Mouse (Mus musculus) hindbrain, postnatal 0 days (tissue): ENCODE results near the gene Chmp2a. TPM values are rescaled to one million over a fixed set of nuclear protein-coding genes. Genes with fewer than 3 reads are reported as not detected.
A peak's percentile ranks its signal among the peaks of the same experiment; 100 is the strongest.

Source experiments
- ATAC-seq: fragments of 200-750 bp; cut with Nextera tagmentation; 2 replicates; pipeline ENCODE4 v1.8.0; 2017; ENCODE audit warnings: mild to moderate bottlenecking, moderate TSS enrichment, moderate library complexity
- DNase-seq: peaks from one replicate; pipeline ENCODE4 v3.0.0-alpha.2; 2015; ENCODE audit warnings: low spot score
- H3K27ac ChIP-seq: fragments of 300-500 bp; sonication (generic); 2 replicates; pipeline ENCODE4 v1.5.1; 2014; ENCODE audit warnings: mild to moderate bottlenecking
- H3K27me3 ChIP-seq: fragments of 300-500 bp; sonication (generic); 2 replicates; pipeline ENCODE4 v1.6.1; 2014; ENCODE audit warnings: low read length, mixed read lengths; ENCODE audit not compliant: insufficient read depth
- H3K36me3 ChIP-seq: fragments of 300-500 bp; sonication (generic); 2 replicates; pipeline ENCODE4 v1.6.1; 2014; ENCODE audit warnings: low read length, mixed read lengths; ENCODE audit not compliant: insufficient read depth
- H3K4me1 ChIP-seq: fragments of 300-500 bp; sonication (generic); 2 replicates; pipeline ENCODE4 v1.6.1; 2014; ENCODE audit warnings: antibody characterized with exemption, low read length, mixed read lengths; ENCODE audit not compliant: insufficient read depth
- H3K4me2 ChIP-seq: fragments of 300-500 bp; sonication (generic); 2 replicates; pipeline ENCODE4 v1.6.1; 2014; ENCODE audit warnings: low read depth, mild to moderate bottlenecking, low read length, moderate library complexity, mixed read lengths
- H3K4me3 ChIP-seq: fragments of 300-500 bp; sonication (generic); 2 replicates; pipeline ENCODE4 v1.5.1; 2014; ENCODE audit warnings: low read length
- H3K9ac ChIP-seq: fragments of 300-500 bp; sonication (generic); replicated peaks from 2 replicates; pipeline ENCODE4 v1.6.1; 2014; ENCODE audit warnings: mild to moderate bottlenecking, low read length, moderate library complexity, mixed read lengths
- H3K9me3 ChIP-seq: fragments of 300-500 bp; sonication (generic); 2 replicates; pipeline ENCODE4 v1.6.1; 2016; ENCODE audit warnings: low read length, mixed read lengths
- CTCF ChIP-seq: IDR thresholded peaks from 2 replicates; pipeline ENCODE4 v1.5.1; 2016; ENCODE audit warnings: antibody characterized with exemption, control low read depth, low read depth
- WGBS: fragments of 180-500 bp; shearing (Covaris S2); extraction: QIAGEN DNeasy Blood & Tissue Kit; methylation state at CpG from one replicate; pipeline ENCODE4 v1.1.7; 2014; 5-methylcytosine and 5-hydroxymethylcytosine counted together
- polyA plus RNA-seq: library from polyadenylated mRNA; unstranded; fragments of >200 nt; fragmentation: Nextera tagmentation; extraction: Ambion mirVana; gene quantifications from 2 replicates; pipeline ENCODE4 v1.2.1, GENCODE M21; 2015
- total RNA-seq: library from RNA; depleted of rRNA; stranded (reverse); fragments of >200 nt; gene quantifications from 2 replicates; pipeline ENCODE4 v1.2.3, GENCODE M21; 2014

The Chmp2a gene
- total and polyA plus RNA-seq, 2 experiments from 2014 or later: 68.0 to 188 TPM

DNA sequence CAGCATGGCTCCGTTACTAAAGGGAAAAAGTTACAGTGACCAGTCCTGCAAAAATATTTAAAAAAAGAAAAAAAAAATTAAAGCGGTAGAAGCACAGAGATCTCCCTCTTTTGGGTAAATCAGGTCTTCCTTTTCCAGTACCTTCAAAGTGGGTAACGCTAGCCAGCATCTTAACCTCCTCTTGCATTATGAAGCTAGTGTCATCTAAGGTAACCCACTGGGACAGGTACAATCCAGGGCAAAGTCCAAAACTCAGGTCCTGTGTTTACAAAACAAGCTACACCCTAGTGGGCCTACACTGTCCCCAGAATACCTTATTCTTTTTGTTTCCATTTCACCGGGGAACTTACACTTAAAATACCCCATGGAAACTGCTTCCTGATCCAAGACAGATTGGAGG lies 20.9 kb downstream of the Chmp2a start:
- TF ChIP-seq CTCF: no peak
- DNase-seq (no peak), ATAC-seq (no peak)
- no peak overlapping the region for H3K27ac ChIP-seq
- H3K4me1 ChIP-seq: 0 out of 2 replicates have a peak, but pooled peaks cover 6% of the 10 kb centered on the region
- H3K36me3 ChIP-seq: no peaks in the 10 kb centered on the region
- no peaks in the 10 kb centered on the region for H3K27me3 ChIP-seq
- no peak overlapping the region for H3K4me2 ChIP-seq
- H3K4me3 ChIP-seq: no peak overlapping the region
- no peak overlapping the region for H3K9ac ChIP-seq
- H3K9me3 ChIP-seq: no peaks in the 10 kb centered on the region
- WGBS: 63% methylated on average over 4 of the region's 4 CpGs

GRCm38 (mm10) chr7:13010005-13010908 lies 24.4 kb downstream of the Chmp2a start, which contains the start of gene Zbtb45:
Gene Zbtb45, minus strand, starts transcription at chr7:13010034.
- Histone ChIP-seq H3K4me2 (peak within 1 kb of the TSS; percentile 70), H3K27me3 (no peaks in the 10 kb centered on the region), H3K27ac (peak within 1 kb of the TSS; percentile 73), H3K36me3 (peaks cover 15% of the 10 kb centered on the region), H3K4me1 (peaks cover 10% of the 10 kb centered on the region; the same call in 1 of the 2 replicates), H3K9ac (peak within 1 kb of the TSS; percentile 56), H3K4me3 (peak within 1 kb of the TSS; percentile 44), H3K9me3 (no peaks in the 10 kb centered on the region)
- DNase-seq (peak; percentile 5), ATAC-seq (no peak)
- 5% methylated on average over 26 of the region's 26 CpGs for WGBS
- peak; percentile 2; the same call in 1 of the 2 replicates for TF ChIP-seq CTCF

DNA sequence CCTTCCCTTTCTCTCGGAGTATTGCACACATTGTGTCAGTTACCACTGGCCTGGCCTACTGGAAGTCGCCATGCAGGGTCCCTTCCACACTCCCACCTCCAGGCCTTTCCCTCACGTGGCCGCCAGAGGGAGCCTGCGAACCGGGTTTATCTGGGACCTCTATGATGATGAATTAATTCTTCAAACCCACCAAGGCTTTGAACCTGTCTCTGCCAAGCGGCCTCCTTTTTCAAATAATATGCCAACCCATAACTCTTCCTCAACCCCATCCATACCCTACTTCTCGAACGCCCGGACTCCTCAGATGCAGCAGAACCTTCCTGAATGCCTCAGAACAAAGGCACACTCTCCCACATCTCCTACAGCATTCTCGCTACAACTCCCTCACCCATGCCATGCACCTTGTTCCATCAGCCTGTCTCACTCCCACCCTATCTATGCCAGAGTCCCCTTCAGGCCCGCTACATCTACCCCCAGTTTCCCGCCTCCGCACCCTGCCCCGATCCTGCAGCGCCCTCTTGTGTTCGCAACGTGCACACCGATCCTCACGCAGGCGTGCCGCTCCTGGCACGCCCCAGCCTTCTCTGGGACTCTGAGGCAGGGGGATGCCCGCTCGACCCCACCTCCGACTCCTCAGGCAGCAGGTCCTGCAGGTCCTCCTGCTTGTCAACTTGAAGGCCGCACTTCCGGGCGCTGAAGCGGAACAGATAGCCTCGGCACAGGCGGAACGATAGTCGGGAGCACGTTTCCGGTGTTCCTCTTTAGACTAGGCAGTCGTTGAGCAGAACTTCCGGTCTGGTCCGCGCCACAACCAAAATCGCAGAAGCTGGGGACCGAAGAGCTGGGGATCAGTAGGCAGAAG lies 25.2 kb downstream of the Chmp2a start:
- peak; percentile 97 for DNase-seq
- H3K4me2 ChIP-seq: peak overlapping the region; percentile 70
- H3K9me3 ChIP-seq: no peaks in the 10 kb centered on the region
- peaks cover 15% of the 10 kb centered on the region for H3K36me3 ChIP-seq
- H3K27ac ChIP-seq: peak overlapping the region; percentile 73
- no peaks in the 10 kb centered on the region for H3K27me3 ChIP-seq
- WGBS: under 1% methylated on average over 42 of the region's 42 CpGs
- H3K4me1 ChIP-seq: peaks cover 10% of the 10 kb centered on the region; the same call in 1 of the 2 replicates
- peak overlapping the region; percentile 56 for H3K9ac ChIP-seq
- TF ChIP-seq CTCF: peak; percentile 87
- peak; percentile 92 for ATAC-seq
- H3K4me3 ChIP-seq: peak overlapping the region; percentile 44

DNA sequence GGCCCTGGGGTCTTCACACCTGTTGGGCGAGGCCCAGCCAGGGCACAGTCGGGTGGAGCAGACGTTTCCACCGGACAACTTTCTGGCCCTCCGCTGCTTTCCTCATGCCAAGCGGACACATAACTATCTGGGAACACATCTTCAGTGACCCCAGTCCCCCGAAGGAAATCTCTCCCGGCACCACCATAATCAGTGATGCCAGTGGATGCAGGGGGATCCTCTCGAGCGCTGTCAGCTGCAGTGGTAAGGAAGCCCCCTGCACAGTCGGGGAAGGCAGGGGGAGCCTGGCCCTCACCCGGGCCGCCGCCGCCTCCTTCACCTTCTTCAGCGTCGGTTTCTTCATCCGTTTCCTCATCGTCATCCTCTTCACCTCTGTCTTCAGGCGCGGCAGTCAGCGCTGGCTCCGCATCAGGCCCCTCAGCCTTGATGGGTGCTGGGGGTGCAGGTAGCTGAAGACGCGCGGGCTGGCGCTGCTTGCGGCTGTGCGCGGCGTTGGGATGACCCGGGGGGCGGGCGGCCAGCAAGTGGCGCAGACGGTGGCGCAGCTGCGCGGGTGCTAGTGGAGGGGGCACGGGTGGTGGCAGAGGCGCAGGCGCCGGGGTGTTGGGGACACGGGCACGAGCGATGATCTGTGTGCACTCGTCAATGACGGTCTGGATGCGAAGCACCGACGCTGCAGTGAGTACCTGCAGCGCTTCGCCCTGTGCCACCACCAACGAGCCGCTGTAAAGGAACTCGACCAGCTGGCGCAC lies 27.1 kb downstream of the Chmp2a start:
- peak overlapping the region; percentile 33; the same call in 1 of the 2 replicates for H3K9ac ChIP-seq
- peaks cover 10% of the 10 kb centered on the region; the same call in 1 of the 2 replicates for H3K4me1 ChIP-seq
- peak overlapping the region; percentile 3; the same call in 1 of the 2 replicates for H3K4me3 ChIP-seq
- WGBS: 42% methylated on average over 53 of the region's 57 CpGs
- H3K27me3 ChIP-seq: no peaks in the 10 kb centered on the region
- no peaks in the 10 kb centered on the region for H3K9me3 ChIP-seq
- no peak for ATAC-seq
- peaks cover 15% of the 10 kb centered on the region for H3K36me3 ChIP-seq
- peak overlapping the region; percentile 39 for H3K4me2 ChIP-seq
- H3K27ac ChIP-seq: no peak overlapping the region
- DNase-seq: peak; percentile 12
- TF ChIP-seq CTCF: no peak

DNA sequence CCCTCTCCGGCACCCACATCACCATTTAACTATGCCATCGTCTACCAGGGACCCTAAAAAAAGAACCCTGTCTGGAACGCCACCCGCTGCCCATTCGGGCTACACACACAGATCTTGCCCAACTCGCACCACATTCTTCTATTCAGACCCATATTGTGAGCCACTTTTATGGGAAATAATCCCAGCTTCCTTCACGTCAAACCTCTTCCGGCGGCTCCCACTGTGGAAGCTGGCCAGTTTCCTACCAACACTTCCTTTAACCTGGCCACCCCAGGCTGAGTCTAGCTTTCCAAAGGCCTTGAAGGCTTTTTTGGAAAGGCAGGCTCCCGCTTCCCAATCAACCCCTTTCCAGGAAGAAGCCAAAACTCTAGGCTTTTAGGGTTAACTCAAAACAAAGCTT lies 28.1 kb downstream of the Chmp2a start:
- 0 out of 2 replicates have a peak overlapping the region, but pooled peaks have one; percentile 9 for H3K9ac ChIP-seq
- H3K27ac ChIP-seq: no peak overlapping the region
- no peak overlapping the region for H3K4me3 ChIP-seq
- no peak overlapping the region for H3K4me2 ChIP-seq
- 89% methylated on average over 10 of the region's 10 CpGs for WGBS
- no peak for ATAC-seq
- peaks cover 10% of the 10 kb centered on the region; the same call in 1 of the 2 replicates for H3K4me1 ChIP-seq
- H3K27me3 ChIP-seq: no peaks in the 10 kb centered on the region
- H3K36me3 ChIP-seq: peaks cover 15% of the 10 kb centered on the region
- H3K9me3 ChIP-seq: no peaks in the 10 kb centered on the region
- no peak for TF ChIP-seq CTCF
- no peak for DNase-seq

- H3K27me3 ChIP-seq: no peaks in the 10 kb centered on the region
- H3K9me3 ChIP-seq: no peaks in the 10 kb centered on the region
- H3K36me3 ChIP-seq: peaks cover 15% of the 10 kb centered on the region
- ATAC-seq (no peak), DNase-seq (no peak)
- no peak for TF ChIP-seq CTCF
- no peak overlapping the region for H3K4me3 ChIP-seq
- 77% methylated on average over 17 of the region's 17 CpGs for WGBS
- no peak overlapping the region for H3K27ac ChIP-seq
- no peak overlapping the region for H3K9ac ChIP-seq
- H3K4me1 ChIP-seq: peaks cover 10% of the 10 kb centered on the region; the same call in 1 of the 2 replicates
- H3K4me2 ChIP-seq: no peak overlapping the region
Observed at GRCm38 (mm10) chr7:13006011-13006410, 28.6 kb downstream of the Chmp2a start.
